Mouse (Mus musculus) olfactory bulb, adult 2 months (tissue): ENCODE results near the gene Crip1.

Experiments used
- CTCF ChIP-seq: fragments of 200-500 bp; IDR thresholded peaks from 2 replicates; pipeline ENCODE4 v1.5.1; 2012; ENCODE audit warnings: low read depth, mild to moderate bottlenecking, low read length, moderate library complexity; ENCODE audit not compliant: insufficient read depth
- POLR2A ChIP-seq: fragments of 200-500 bp; IDR thresholded peaks from 2 replicates; pipeline ENCODE4 v1.6.1; 2012; ENCODE audit warnings: mild to moderate bottlenecking, low read depth, low read length, moderate library complexity; ENCODE audit not compliant: insufficient read depth

GRCm38 (mm10) chr12:113138901-113139864 is 6.9 kb upstream of the Crip1 start:
- TF ChIP-seq CTCF = no peak
- no peak for TF ChIP-seq POLR2A
